Mouse (Mus musculus) cerebellum, adult 9-10 months (tissue): ENCODE measurements around the gene Arhgef18.

Experiments
- DNase-seq: peaks from one replicate; pipeline ENCODE4 v3.0.0; 2022

Gene Arhgef18

GRCm38 (mm10) chr8:3392771-3393710 is at the start of gene Arhgef18:
Gene Arhgef18 (plus strand): TSS chr8:3393006.
- peak; percentile 82 for DNase-seq

- no peak for DNase-seq
Observed at GRCm38 (mm10) chr8:3345337-3345736, 47.5 kb upstream of the Arhgef18 start.

- DNase-seq, result no peak
Observed at GRCm38 (mm10) chr8:3346691-3347413, 46.0 kb upstream of the Arhgef18 start.

GRCm38 (mm10) chr8:3348142-3348823 is 44.5 kb upstream of the Arhgef18 start:
- DNase-seq, result no peak

- DNase-seq, result no peak
Observed at GRCm38 (mm10) chr8:3350747-3351146, 42.1 kb upstream of the Arhgef18 start.

GRCm38 (mm10) chr8:3352715-3353114 is 40.1 kb upstream of the Arhgef18 start:
- DNase-seq, result no peak

- DNase-seq, result no peak
Observed at GRCm38 (mm10) chr8:3353189-3353810, 39.5 kb upstream of the Arhgef18 start, which contains the start of gene A430078G23Rik. Gene A430078G23Rik (plus strand): TSS chr8:3353415.

- no peak for DNase-seq
Observed at GRCm38 (mm10) chr8:3353811-3354442, 38.9 kb upstream of the Arhgef18 start.

- DNase-seq, result no peak
Observed at GRCm38 (mm10) chr8:3354443-3354812, 38.4 kb upstream of the Arhgef18 start.

- no peak for DNase-seq
Observed at GRCm38 (mm10) chr8:3355586-3355985, 37.2 kb upstream of the Arhgef18 start.

GRCm38 (mm10) chr8:3358060-3358459 is 34.7 kb upstream of the Arhgef18 start:
- peak; percentile 84 for DNase-seq

GRCm38 (mm10) chr8:3367086-3367485 is 25.7 kb upstream of the Arhgef18 start:
- no peak for DNase-seq

GRCm38 (mm10) chr8:3368091-3368490 is 24.7 kb upstream of the Arhgef18 start:
- DNase-seq, result no peak

GRCm38 (mm10) chr8:3375748-3376147 is 17.1 kb upstream of the Arhgef18 start:
- no peak for DNase-seq

- no peak for DNase-seq
Observed at GRCm38 (mm10) chr8:3376641-3377274, 16.0 kb upstream of the Arhgef18 start.

- peak; percentile 38 for DNase-seq
Observed at GRCm38 (mm10) chr8:3387286-3387685, 5.5 kb upstream of the Arhgef18 start.

- DNase-seq, result no peak
Observed at GRCm38 (mm10) chr8:3388591-3389338, 4.0 kb upstream of the Arhgef18 start.

GRCm38 (mm10) chr8:3389506-3389905 is 3.3 kb upstream of the Arhgef18 start:
- DNase-seq, result no peak

GRCm38 (mm10) chr8:3392293-3392692 is 513 bp upstream of the Arhgef18 start:
- DNase-seq, result no peak

GRCm38 (mm10) chr8:3394600-3394999 is 1.8 kb downstream of the Arhgef18 start:
- DNase-seq, result no peak

- DNase-seq, result no peak
Observed at GRCm38 (mm10) chr8:3395246-3395645, 2.4 kb downstream of the Arhgef18 start.
